Mouse (Mus musculus) hematopoietic stem cell, adult 5-6 weeks (primary cell): ENCODE results near the gene Dennd5b. TPM values are rescaled to one million over a fixed set of nuclear protein-coding genes. Genes with fewer than 3 reads are reported as not detected.

Experiments
- ATAC-seq, 2 experiments: fragments of 125-278 bp in 1 of 2; replicated peaks in 1 of 2; 2 replicates each; pipeline ENCODE4 v1.8.0; 2016 to 2017; ENCODE audit warnings: inconsistent platforms in 2 of 2, mild to moderate bottlenecking in 2 of 2, moderate number of reproducible peaks in 2 of 2, low read depth in 1 of 2, moderate TSS enrichment in 1 of 2; ENCODE audit not compliant: low FRiP score in 2 of 2, poor library complexity in 2 of 2, severe bottlenecking in 2 of 2, insufficient read depth in 1 of 2, low TSS enrichment in 1 of 2
- total RNA-seq: library from RNA; stranded (forward); fragments of 172-1452, 232-1000 nt; gene quantifications from 2 replicates; pipeline ENCODE4 v1.2.3, GENCODE M21; 2017

Dennd5b gene
- total RNA-seq, 1 experiment from 2014 or later: 6.6 TPM

DNA sequence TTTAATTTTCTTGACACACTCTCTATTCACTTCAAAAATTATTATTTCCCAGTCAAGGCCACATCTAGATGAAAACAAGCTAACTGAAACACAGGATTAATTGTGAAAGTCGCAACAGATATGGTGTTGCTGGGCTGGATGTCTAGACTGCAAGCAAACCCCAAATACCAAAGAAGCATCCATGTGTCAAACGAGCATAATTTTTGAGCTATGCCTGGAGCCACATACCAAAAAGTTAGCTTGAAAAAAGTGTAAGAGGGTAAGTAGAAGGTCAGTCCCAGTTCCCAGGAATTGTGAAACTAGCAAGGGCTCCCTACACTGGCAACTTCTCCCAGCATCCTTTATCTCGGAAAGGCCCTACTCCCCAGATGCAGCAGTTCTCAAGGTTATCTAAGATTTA is 157.8 kb downstream of the Dennd5b start:
- no peak for ATAC-seq

DNA sequence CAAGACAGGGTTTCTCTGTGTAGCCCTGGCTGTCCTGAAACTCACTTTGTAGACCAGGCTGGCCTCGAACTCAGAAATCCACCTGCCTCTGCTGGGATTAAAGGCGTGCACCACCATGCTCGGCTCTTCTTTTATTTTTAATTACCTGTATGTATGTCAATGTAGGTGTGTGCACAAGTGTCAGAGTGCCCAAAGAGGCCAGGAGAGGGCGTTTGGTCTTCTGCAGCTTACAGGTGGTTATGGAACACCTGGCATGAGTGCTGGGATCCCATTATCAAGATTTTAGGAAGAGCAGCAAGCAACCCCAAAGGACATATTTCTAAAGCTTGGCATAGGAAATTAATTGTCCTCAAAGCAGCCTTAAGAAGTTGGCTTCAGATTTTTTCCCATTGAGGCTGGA is 159.1 kb downstream of the Dennd5b start:
- no peak for ATAC-seq

DNA sequence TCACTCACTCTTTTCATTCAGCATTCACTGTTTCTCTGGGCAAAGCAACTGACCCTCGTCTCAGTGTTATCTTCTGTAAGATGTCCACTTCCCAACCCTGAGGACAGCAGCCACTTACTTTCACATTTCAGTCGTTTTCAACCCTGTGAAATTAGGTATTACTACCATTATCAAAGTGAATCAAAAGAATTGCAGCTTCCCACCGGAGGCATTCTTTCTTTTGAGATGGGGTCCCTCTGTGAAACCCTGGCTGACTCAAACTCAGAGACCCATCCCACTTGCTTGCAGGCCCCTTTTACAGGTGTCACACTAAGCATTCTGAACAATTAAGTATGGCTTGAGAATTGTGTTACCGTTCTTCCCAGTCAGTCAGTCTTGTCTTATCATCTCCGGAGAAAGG is 159.6 kb downstream of the Dennd5b start:
- ATAC-seq: no peak

DNA sequence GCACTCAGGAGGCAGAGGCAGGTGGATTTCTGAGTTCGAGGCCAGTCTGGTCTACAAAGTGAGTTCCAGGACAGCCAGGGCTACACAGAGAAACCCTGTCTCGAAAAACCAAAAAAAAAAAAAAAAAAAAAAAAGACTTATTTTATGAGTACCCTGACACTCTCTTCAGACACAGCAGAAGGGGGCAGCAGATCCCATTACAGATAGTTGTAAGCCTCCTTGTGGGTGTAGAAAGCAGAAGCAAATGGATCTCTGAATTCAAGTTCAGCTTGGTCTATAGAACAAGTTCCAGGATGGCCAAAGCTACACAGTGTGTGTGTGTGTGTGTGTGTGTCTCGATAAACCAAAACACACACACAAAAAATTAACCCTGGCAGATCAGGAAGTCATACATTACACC is 161.1 kb downstream of the Dennd5b start:
- ATAC-seq: peak; percentile 30 to 57; a peak in 1 of 4 replicates

Other genes with a start within 250 kb of the Dennd5b start
- 24.8 and 42.6 TPM in 2 replicates for gene Caprin2, start 205.4 kb downstream of the Dennd5b start, total RNA-seq
- 137 and 180 TPM in 2 replicates for gene Sinhcaf, start 155.2 kb downstream of the Dennd5b start, total RNA-seq
- gene Gm10203, start 28.5 kb upstream of the Dennd5b start, total RNA-seq: not detected in 2 replicates
- 26.8 and 31.1 TPM in 2 replicates for gene Etfbkmt, start 38.2 kb upstream of the Dennd5b start, total RNA-seq
- gene Amn1, start 87.0 kb upstream of the Dennd5b start, total RNA-seq: 13.0 and 16.0 TPM in 2 replicates
- gene Resf1, start 207.7 kb upstream of the Dennd5b start, total RNA-seq: 73.6 and 78.5 TPM in 2 replicates